In the genomic region with DNA sequence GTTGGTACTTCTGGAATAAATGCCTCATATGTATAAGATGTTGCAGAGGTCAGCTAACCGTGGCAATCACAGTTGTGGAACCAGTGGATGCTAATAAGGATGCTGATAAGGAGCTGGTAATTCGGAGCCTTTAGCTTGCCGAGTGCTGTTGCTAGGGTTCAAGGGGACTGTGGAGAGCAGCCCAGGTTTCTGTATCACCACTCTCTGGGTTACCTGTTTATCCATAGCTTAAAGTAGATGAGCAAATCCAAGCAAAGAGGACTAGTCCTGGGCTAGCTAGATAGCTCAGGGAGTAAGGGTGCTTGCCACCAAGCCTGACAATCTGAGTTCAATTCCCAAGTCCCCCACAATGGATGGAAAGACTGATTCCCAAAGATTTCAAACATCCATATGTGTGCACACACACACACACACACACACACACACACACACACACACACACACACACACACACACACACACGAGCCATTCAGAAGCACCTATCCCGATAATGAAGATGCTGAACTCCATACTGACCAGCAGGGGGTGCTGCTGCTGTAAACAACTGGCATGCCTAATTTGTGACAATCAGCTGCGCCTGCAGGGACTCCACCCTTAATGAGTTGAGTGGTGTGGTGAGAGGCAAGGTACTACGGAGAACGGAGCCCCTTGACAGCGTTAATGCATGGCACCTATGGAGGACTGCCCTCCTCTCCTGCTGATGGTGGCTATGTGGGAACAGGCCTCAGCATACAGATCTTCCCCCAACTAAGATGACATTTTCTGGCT, we compare ENCODE assay signal across 9 mouse cellular contexts.
DNase-seq lines count a peak whose midpoint lies in the region; ATAC-seq and TF ChIP-seq lines count a peak whose summit lies in the region.
"Had no signal": no experiment of that assay in that cellular context is flagged by ENCODE, and none has a peak within 500 bp of the region (broad histone marks: within the 10 kb centered on the region; RNA-seq: fewer than 3 reads in every experiment).

No protein-coding gene starts in this region.

- intact Hi-C loops in left cerebral cortex, postnatal 25 days (cut with DNase I), result loop anchor here (1.0 to 2.0 kb wide), 2 partner anchors 98 to 163 kb away; a partner anchor contains a TSS

- H3K9ac ChIP-seq in kidney, embryonic 16.5 days (replicated peaks; ENCODE audit: low read length), result no peak overlapping the region
- H3K9ac ChIP-seq in midbrain, embryonic 16.5 days (ENCODE audit: low read depth, low read length), result no peak overlapping the region
- H3K9ac ChIP-seq in stomach, postnatal 0 days (ENCODE audit: low read length), result no peak overlapping the region

- TF ChIP-seq EP300 in stomach, postnatal 0 days (optimal IDR thresholded peaks at IDR 0.05), result no peak

- H3K27ac ChIP-seq in kidney, embryonic 16.5 days (ENCODE audit: low read length), result no peak overlapping the region
- no peak overlapping the region for H3K27ac ChIP-seq in embryonic fibroblast, embryonic 13.5 days (ENCODE audit: insufficient read depth, low read length)
- no peak overlapping the region for H3K27ac ChIP-seq in hindbrain, embryonic 10.5 days
- no peak overlapping the region for H3K27ac ChIP-seq in midbrain, embryonic 16.5 days (ENCODE audit: low read length)
- no peak overlapping the region for H3K27ac ChIP-seq in stomach, postnatal 0 days (replicated peaks)
- H3K27ac ChIP-seq: macrophage had no signal

- H3K36me3 ChIP-seq in kidney, embryonic 16.5 days (ENCODE audit: insufficient read depth, low read length), result no peaks in the 10 kb centered on the region
- H3K36me3 ChIP-seq in hindbrain, embryonic 10.5 days, result peaks cover 9% of the 10 kb centered on the region; the same call in 1 of the 2 replicates
- peaks cover 16% of the 10 kb centered on the region for H3K36me3 ChIP-seq in midbrain, embryonic 16.5 days (ENCODE audit: control insufficient read depth, insufficient read depth, low read length)
- no peaks in the 10 kb centered on the region for H3K36me3 ChIP-seq in stomach, postnatal 0 days (ENCODE audit: control insufficient read depth, insufficient read depth, low read length)

- peaks cover 10% of the 10 kb centered on the region; the same call in 1 of the 2 replicates for H3K9me3 ChIP-seq in kidney, embryonic 16.5 days (ENCODE audit: low read length)
- H3K9me3 ChIP-seq in hindbrain, embryonic 10.5 days, result peaks cover 9% of the 10 kb centered on the region
- H3K9me3 ChIP-seq in midbrain, embryonic 16.5 days (replicated peaks; ENCODE audit: control insufficient read depth, low read length, poor library complexity, severe bottlenecking), result no peaks in the 10 kb centered on the region; the same call in 1 of the 2 replicates
- H3K9me3 ChIP-seq in stomach, postnatal 0 days (ENCODE audit: control insufficient read depth, low read length), result no peaks in the 10 kb centered on the region

- peak; percentile 11 for DNase-seq in kidney, adult 11 months
- DNase-seq in adrenal gland, postnatal 25 days, result peak; percentile 66
- DNase-seq in hindbrain, embryonic 10.5 days (ENCODE audit: low spot score), result peak; percentile 57
- DNase-seq in left cerebral cortex, postnatal 25 days (ENCODE audit: low spot score in 2 of 2), result peak; percentile 51 to 59
- peak; percentile 57 for DNase-seq in stomach, postnatal 0 days (ENCODE audit: low spot score)

- no peaks in the 10 kb centered on the region for H3K4me1 ChIP-seq in kidney, embryonic 16.5 days (ENCODE audit: insufficient read depth, low read length)
- H3K4me1 ChIP-seq in embryonic fibroblast, embryonic 13.5 days (ENCODE audit: control insufficient read depth, insufficient read depth, low read length), result no peaks in the 10 kb centered on the region
- 0 out of 2 replicates have a peak, but pooled peaks cover 3% of the 10 kb centered on the region for H3K4me1 ChIP-seq in hindbrain, embryonic 10.5 days (replicated peaks)
- 0 out of 2 replicates have a peak, but pooled peaks cover 3% of the 10 kb centered on the region for H3K4me1 ChIP-seq in midbrain, embryonic 16.5 days (ENCODE audit: control insufficient read depth, insufficient read depth, low read length)
- H3K4me1 ChIP-seq in stomach, postnatal 0 days (replicated peaks; ENCODE audit: control insufficient read depth, insufficient read depth), result no peaks in the 10 kb centered on the region

- peak; percentile 68; the same call in 1 of the 2 replicates for TF ChIP-seq CTCF in embryonic fibroblast, embryonic 13.5 days (IDR thresholded peaks at IDR 0.05; ENCODE audit: borderline replicate concordance, insufficient read depth, low read length)
- TF ChIP-seq CTCF in stomach, postnatal 0 days (IDR thresholded peaks at IDR 0.05; ENCODE audit: low read depth), result peak; percentile 92

- no peak for ATAC-seq in kidney, embryonic 16.5 days (ENCODE audit: low FRiP score, low TSS enrichment)
- ATAC-seq in midbrain, embryonic 16.5 days, result peak; percentile 64
- ATAC-seq in stomach, postnatal 0 days (ENCODE audit: low FRiP score, low TSS enrichment), result peak; percentile 35; the same call in 1 of the 2 replicates

- no peak for TF ChIP-seq POLR2A in embryonic fibroblast, embryonic 13.5 days (IDR thresholded peaks at IDR 0.05; ENCODE audit: low read depth, low read length)

- no peaks in the 10 kb centered on the region for H3K27me3 ChIP-seq in kidney, embryonic 16.5 days (ENCODE audit: insufficient read depth, low read length)
- peaks cover 3% of the 10 kb centered on the region; the same call in 1 of the 2 replicates for H3K27me3 ChIP-seq in hindbrain, embryonic 10.5 days (ENCODE audit: insufficient read depth, poor library complexity, severe bottlenecking)
- no peaks in the 10 kb centered on the region for H3K27me3 ChIP-seq in midbrain, embryonic 16.5 days (ENCODE audit: control insufficient read depth, insufficient read depth, low read depth, low read length)
- H3K27me3 ChIP-seq in stomach, postnatal 0 days (ENCODE audit: control insufficient read depth, insufficient read depth, low read length), result no peaks in the 10 kb centered on the region

- H3K4me3 ChIP-seq in kidney, embryonic 16.5 days (ENCODE audit: low read length), result no peak overlapping the region
- no peak overlapping the region for H3K4me3 ChIP-seq in embryonic fibroblast, embryonic 13.5 days (ENCODE audit: insufficient read depth, low read length)
- H3K4me3 ChIP-seq in hindbrain, embryonic 10.5 days, result no peak overlapping the region
- no peak overlapping the region for H3K4me3 ChIP-seq in midbrain, embryonic 16.5 days (ENCODE audit: low read depth, low read length)
- H3K4me3 ChIP-seq in stomach, postnatal 0 days (ENCODE audit: low read depth, low read length), result no peak overlapping the region

- 27% methylated on average over 9 of the region's 9 CpGs for WGBS in kidney, embryonic 16.5 days
- 32% methylated on average over 9 of the region's 9 CpGs for WGBS in hindbrain, embryonic 10.5 days
- WGBS in midbrain, embryonic 16.5 days, result 31% methylated on average over 9 of the region's 9 CpGs
- WGBS in stomach, postnatal 0 days, result 26% methylated on average over 9 of the region's 9 CpGs

- no peak overlapping the region for H3K4me2 ChIP-seq in kidney, embryonic 16.5 days (replicated peaks; ENCODE audit: low read depth, low read length)
- no peak overlapping the region for H3K4me2 ChIP-seq in midbrain, embryonic 16.5 days (ENCODE audit: low read length)
- H3K4me2 ChIP-seq in stomach, postnatal 0 days (replicated peaks; ENCODE audit: low read depth), result no peak overlapping the region

Comparison
In these comparisons a context has a peak if more than half of its experiments do, and no peak if none do; other contexts are left out.
1. DNase-seq: peak in every context shown above with its lines; median percentile 66 in adrenal gland, postnatal 25 days; 57 in hindbrain, embryonic 10.5 days; 57 in stomach, postnatal 0 days; 55 in left cerebral cortex, postnatal 25 days; 11 in kidney, adult 11 months.